Mouse (Mus musculus) spleen, adult 2 months (tissue): ENCODE data around the gene Ctr9. TPM values are rescaled to one million over a fixed set of nuclear protein-coding genes. Genes with fewer than 3 reads are reported as not detected.

Experiments
- DNase-seq, 2 experiments: peaks; one replicate each; pipeline versions ENCODE4 v3.0.0 to v3.0.0-alpha.2; 2012 to 2021; ENCODE audit warnings: low spot score in 2 of 2, low read depth in 1 of 2
- H3K27ac ChIP-seq: fragments of 200-500 bp; 2 replicates; pipeline ENCODE4 v1.5.1; 2012; ENCODE audit warnings: low read length, inconsistent platforms; ENCODE audit not compliant: insufficient read depth
- H3K27me3 ChIP-seq: fragments of 200-500 bp; 2 replicates; pipeline ENCODE4 v1.6.1; 2012; ENCODE audit warnings: mild to moderate bottlenecking, moderate library complexity, low read length, inconsistent platforms; ENCODE audit not compliant: control insufficient read depth, insufficient read depth
- H3K36me3 ChIP-seq: fragments of 200-500 bp; 2 replicates; pipeline ENCODE4 v1.6.1; 2012; ENCODE audit warnings: mild to moderate bottlenecking, low read length, inconsistent platforms; ENCODE audit not compliant: control insufficient read depth, insufficient read depth
- H3K4me1 ChIP-seq: fragments of 200-500 bp; 2 replicates; pipeline ENCODE4 v1.6.1; 2011; ENCODE audit warnings: inconsistent platforms; ENCODE audit not compliant: control insufficient read depth, insufficient read depth, insufficient read length
- H3K4me3 ChIP-seq: fragments of 200-500 bp; 2 replicates; pipeline ENCODE4 v1.5.1; 2011; ENCODE audit warnings: mild to moderate bottlenecking, inconsistent platforms; ENCODE audit not compliant: insufficient read depth, insufficient read length; ENCODE audit errors: extremely low read depth
- CTCF ChIP-seq: fragments of 200-500 bp; IDR thresholded peaks from 2 replicates; pipeline ENCODE4 v1.5.1; 2011; ENCODE audit warnings: mild to moderate bottlenecking, inconsistent platforms; ENCODE audit not compliant: insufficient read depth, insufficient read length, insufficient replicate concordance; ENCODE audit errors: extremely low read depth
- POLR2A ChIP-seq: fragments of 200-500 bp; IDR thresholded peaks from 2 replicates; pipeline ENCODE4 v1.6.1; 2011; ENCODE audit warnings: low read depth, low read length, inconsistent platforms
- WGBS: fragments of 180-500 bp; shearing (Covaris S2); methylation state at CpG from one replicate; pipeline ENCODE4 v1.1.7; 2018; 5-methylcytosine and 5-hydroxymethylcytosine counted together
- polyA plus RNA-seq: library from polyadenylated mRNA; depleted of rRNA; stranded (reverse); fragments of >200 nt; gene quantifications from 2 replicates; pipeline ENCODE4 v1.2.3, GENCODE M21; 2012; rRNA removed

Gene Ctr9
- polyA plus RNA-seq, 1 experiment: 6.0 TPM

DNA sequence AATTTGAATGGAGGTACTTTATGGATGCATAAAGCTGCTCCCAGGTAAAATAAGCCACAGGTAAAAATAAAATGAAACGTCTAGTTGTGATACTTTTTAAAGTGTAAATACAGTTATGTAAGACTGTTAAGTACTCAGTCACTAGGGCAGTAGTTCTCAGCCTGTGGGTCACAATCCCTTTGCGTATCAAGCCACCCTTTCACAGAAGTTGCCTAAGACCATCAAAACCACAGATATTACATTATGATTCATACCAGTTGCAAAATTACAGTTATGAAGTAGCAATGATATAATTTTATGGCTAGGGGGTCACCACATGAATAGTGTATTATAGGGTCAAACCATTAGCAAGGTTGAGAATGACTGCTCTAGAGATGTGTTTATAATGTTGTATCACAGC is 66.4 kb downstream of the Ctr9 start:
- no peak for DNase-seq
- no peak overlapping the region for H3K27ac ChIP-seq
- H3K36me3 ChIP-seq: no peaks in the 10 kb centered on the region
- WGBS: 84% methylated on average over 2 of the region's 2 CpGs
- H3K4me3 ChIP-seq: no peak overlapping the region
- H3K27me3 ChIP-seq: no peaks in the 10 kb centered on the region
- H3K4me1 ChIP-seq: no peaks in the 10 kb centered on the region
- TF ChIP-seq CTCF (no peak), POLR2A (no peak)

DNA sequence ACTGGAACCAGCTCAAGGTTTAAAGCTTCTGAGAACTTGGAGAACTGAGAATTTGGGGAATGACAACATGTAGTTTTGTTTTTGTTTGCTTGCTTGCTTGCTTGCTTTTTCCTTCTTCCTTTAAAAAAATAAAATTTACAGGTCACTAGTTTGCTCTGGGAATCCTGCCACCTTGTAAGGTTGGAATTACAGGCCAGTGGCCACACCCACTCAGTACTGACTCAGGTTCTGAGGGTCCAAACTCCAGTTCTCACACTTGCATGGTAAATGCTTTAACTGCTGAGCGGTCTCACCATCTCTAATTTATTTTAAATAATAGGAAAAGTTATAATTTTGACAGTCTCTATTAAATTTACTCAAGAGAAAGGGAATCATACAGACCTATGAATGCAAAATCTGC is 69.4 kb downstream of the Ctr9 start:
- TF ChIP-seq POLR2A (no peak), CTCF (no peak)

More for the DNA sequence above, 69.4 kb downstream of the Ctr9 start:
- Histone ChIP-seq H3K27ac (no peak overlapping the region), H3K4me1 (no peaks in the 10 kb centered on the region), H3K36me3 (no peaks in the 10 kb centered on the region), H3K4me3 (no peak overlapping the region), H3K27me3 (no peaks in the 10 kb centered on the region)
- DNase-seq: no peak
- WGBS: 84% methylated on average over 1 of the region's 1 CpGs

Other genes starting within 250 kb of the Ctr9 start
- 10.0 and 12.4 TPM in 2 replicates for gene Rnf141, start 184.5 kb upstream of the Ctr9 start, polyA plus RNA-seq
- gene Lyve1, start 165.7 kb upstream of the Ctr9 start, polyA plus RNA-seq: 0.49 and 0.52 TPM in 2 replicates
- gene Mrvi1, start 46.5 kb upstream of the Ctr9 start, polyA plus RNA-seq: 10.9 and 11.6 TPM in 2 replicates
- gene Eif4g2, start 54.1 kb downstream of the Ctr9 start, polyA plus RNA-seq: 40.3 and 58.6 TPM in 2 replicates